Mouse (Mus musculus): Measurements from ENCODE around the gene Fcf1.

Gene Fcf1

DNA sequence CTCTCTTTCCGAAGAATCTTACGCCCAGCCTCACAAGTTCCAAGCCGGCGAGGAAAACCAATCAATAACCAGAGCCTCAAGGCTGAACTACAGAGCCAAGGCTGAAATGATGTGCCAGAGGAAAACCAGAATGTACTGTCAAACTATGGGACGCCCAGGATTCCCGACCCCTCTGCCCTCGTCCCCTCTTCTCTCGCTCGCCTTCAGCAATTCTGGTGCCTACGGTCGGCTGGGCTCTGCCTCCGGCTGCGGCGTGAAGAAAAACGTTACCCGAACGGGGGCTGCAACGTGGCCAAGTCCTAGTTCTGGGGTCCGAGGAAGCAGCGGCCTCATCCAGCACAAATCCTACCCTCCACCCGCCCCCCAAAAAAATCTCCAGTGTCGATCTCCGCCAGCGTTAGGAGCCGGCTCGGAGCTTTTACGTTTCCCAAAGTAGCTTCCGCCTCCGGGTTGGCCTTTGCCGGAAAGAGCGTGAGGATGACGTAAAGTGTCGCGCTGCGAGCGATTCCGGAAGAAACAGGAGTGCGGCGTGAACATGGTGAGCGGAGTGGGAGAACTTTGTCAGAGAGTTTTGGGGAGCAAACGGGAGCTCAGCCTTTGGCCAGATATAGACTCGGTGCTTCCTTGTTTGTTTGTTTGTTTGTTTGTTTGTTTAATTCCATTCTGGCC, at the start of gene Fcf1, which contains the start of gene Arel1:
Gene Fcf1 (plus strand): TSS at position 470 of the 669 bp plus-strand sequence.
Gene Arel1 (minus strand): TSS at position 473 of the 669 bp plus-strand sequence.
- peak; percentile 93 for DNase-seq

- no peak for DNase-seq
Measured at GRCm38 (mm10) chr12:84921881-84922419, 48.7 kb upstream of the Fcf1 start.

- DNase-seq = no peak
Measured at GRCm38 (mm10) chr12:84924324-84924723, 46.4 kb upstream of the Fcf1 start.

DNA sequence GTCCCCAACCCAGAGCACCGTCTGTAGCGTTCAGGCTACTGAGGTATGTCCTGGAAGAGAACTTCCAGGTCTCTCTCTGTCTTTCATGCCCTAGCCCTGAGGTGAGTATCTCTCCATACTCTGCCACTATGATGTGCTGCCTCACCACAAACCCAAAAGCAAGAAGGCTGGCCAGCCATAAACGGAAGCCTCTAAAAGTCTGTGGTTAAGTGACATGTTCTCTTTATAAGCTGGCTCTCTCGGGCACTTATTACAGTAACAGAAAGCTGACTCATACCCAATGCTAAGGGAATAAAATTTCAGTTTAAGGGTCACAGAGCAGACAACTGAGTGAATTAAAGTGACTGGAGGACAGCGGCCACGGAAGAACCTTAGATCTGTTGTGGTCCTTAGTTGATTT, 44.2 kb upstream of the Fcf1 start:
- no peak for DNase-seq

- no peak for DNase-seq
Measured at GRCm38 (mm10) chr12:84932210-84932609, 38.5 kb upstream of the Fcf1 start.

- no peak for DNase-seq
Measured at GRCm38 (mm10) chr12:84935343-84935742, 35.4 kb upstream of the Fcf1 start.

- DNase-seq = no peak
Measured at GRCm38 (mm10) chr12:84939117-84939516, 31.6 kb upstream of the Fcf1 start.

- no peak for DNase-seq
Measured at GRCm38 (mm10) chr12:84940343-84940742, 30.4 kb upstream of the Fcf1 start.

- no peak for DNase-seq
Measured at GRCm38 (mm10) chr12:84941717-84942116, 29.0 kb upstream of the Fcf1 start.

- no peak for DNase-seq
Measured at GRCm38 (mm10) chr12:84943006-84943952, 27.4 kb upstream of the Fcf1 start.

DNA sequence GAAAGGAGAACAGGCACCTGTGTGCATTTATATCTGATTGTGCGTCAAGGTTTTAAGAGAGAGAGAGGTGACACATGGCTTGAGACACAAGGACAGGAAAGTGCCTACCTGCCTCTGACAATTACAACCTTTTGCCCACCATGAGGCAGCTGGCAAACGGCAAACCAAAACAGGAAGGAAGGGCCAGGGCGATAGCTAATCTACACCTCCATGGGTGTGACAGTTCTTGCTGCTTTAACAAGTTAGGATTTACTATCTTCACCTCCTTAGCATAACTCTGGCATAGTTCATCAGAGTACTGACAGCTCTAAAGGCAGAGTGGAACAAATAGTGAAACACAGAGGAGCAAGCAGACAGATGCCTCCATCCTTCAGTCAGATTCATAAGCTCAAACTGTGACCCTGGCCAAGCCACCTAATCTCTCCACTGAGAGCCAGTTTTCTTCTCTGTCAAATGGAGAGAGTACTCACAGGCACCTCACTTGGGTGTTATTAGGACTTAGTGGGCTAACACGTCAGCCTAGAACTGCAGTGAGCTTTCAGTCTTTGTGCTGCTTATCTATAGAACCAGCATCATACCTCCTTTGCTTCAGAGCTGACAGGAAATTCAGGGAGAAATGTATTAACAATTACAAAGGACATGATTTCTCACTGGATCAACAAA, 26.4 kb upstream of the Fcf1 start:
- no peak for DNase-seq

DNA sequence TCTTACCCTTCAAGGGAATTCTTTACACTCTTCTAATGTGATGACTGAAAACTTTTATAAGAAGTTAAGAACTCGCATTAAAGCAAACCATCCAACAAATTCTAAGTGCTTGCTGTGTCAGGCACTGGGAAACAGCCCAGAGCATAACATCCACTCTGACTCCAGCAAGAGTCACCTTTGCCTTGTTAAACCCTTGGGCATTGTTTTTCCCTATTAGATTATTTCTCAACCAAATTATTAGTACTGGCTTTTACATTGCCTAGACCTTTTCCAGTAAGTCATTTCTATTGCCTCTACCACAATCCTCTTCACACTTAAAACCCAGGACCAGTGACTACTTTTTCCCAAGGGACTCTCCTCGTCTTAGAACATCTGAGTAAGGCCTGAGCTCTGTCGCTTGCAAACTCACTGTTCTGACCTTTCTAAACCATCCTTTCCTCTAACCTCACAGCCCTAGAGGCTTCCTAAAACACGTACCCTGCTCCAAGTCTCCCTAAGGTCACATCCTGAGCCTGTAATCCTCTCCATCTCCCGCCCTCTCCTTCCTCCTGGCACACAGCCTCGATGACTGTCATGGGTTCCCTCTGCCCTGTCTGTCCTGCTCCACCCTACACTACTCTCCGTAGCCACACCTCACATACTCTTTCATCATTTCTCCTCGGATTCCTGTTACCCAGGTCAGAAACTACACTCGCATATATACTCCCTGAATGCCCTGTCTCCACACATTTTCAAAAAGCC, 25.7 kb upstream of the Fcf1 start:
- DNase-seq = no peak

DNA sequence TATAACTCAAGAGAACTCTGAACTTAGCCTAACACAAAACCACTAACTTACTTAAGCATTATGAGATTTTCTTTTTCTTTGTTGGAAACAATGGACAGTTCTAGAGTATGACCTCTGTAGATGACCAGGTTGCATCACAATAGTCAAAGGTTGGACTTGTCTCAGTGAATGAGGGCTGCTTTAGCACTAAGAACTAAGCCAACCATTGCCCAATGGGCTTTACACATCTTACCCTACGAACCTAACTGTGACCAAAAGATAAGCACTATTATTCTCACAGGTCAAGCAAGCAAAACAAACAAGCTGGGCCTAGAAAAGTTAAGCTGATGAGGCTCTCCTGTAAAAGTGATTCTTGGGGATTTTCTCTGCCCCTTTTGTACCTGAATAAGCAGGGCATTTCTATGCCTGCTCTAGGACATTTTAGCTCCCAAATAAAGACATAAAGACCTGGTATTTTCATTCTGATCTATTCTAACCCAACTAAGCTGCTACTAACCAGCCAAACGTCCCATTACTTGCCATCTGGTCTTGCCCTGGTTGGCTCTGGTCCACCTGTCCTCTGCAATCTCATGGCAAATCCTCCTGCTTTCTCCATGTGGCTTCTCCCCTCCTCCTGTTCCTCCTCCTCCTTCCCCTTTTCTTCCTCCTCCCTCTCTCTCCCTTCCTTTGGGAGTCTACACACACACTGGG, 22.7 kb upstream of the Fcf1 start:
- no peak for DNase-seq

DNA sequence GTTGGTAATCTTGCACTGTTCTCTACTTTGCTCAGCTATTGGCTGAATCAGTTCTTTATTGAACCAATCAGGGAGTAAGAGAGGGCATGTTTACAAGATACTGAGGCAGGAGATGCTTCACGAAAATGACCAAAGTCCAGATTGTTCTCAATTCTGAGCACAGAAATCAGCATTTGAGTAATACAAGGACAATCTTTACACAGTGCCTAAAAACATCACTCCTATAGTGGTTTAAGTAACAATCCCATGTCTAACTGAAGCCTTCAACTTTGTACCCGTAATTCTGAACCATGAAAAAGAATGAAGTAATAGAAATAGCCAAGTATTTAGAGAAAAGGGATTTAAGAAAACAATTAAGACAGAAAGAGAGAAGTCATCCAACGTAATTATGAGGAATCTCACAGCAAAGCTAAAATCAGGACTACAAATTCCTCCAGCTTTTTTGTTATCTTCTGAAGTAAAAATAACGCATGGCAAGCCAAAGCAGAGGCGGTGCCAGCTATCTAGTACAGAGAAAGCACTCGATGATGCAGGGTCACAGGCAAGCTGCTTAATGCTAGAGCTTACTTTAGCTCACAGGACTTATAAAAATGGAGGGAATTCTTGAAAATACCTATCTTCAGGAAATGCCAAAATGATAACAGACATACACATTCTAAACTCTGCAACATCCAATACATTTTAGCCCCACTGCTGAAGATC, 22.0 kb upstream of the Fcf1 start:
- DNase-seq = no peak

DNA sequence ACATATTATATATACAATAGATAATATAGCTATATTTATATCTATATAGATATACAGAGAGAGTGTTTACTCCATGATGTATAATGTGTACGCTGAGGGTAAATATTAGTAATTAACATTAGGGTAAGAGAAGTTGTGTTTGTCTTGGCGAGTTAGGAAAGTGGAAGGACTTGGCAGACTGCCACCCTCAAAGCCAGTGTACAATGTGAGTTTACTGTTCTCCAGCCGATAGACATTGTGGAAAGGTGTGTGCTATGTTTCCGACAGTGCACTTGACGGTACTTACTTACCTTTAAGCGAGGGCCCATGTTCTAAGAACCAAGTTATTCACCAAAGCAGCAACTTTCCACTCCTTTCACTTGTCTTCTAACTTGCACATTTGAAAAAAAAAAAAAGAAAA, 19.9 kb upstream of the Fcf1 start:
- no peak for DNase-seq

- DNase-seq = no peak
Measured at GRCm38 (mm10) chr12:84951531-84951930, 19.2 kb upstream of the Fcf1 start.

GRCm38 (mm10) chr12:84952351-84952750, 18.3 kb upstream of the Fcf1 start:
- DNase-seq = no peak

GRCm38 (mm10) chr12:84956317-84956716, 14.4 kb upstream of the Fcf1 start:
- DNase-seq = no peak

DNA sequence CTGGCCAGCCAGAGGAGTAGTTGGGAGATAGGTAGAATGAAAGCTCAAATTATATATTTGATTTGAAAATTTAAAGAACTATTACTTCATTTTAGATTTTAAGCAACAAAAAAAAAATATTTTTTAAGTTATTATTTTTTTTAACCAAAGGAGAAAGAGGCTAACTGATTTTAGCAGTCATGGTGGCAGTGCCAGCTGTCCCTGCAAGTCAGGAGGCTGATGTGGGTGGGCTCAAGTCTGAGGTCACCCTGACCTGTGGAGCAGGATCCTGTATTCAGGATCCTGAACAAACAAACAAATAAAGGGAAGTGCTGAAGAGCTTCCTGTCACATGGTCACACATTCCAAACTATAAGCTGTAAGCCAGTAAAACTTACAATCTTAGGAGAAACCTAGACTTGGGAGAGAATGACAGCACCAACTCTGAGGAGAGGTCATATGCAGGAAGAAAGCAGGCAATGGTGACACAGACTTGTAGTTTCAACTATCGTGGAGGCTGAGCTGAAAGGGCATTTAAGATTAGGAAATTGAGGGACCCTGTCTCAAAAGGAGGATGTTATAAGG, 11.8 kb upstream of the Fcf1 start:
- DNase-seq = no peak

GRCm38 (mm10) chr12:84962606-84963005, 8.1 kb upstream of the Fcf1 start:
- DNase-seq = no peak
